Mouse (Mus musculus) midbrain, embryonic 12.5 days (tissue): ENCODE measurements around the gene Svbp. TPM values are rescaled to one million over a fixed set of nuclear protein-coding genes. Genes with fewer than 3 reads are reported as not detected.

Experiments used
- ATAC-seq: fragments of 200-750 bp; cut with Nextera tagmentation; 2 replicates; pipeline ENCODE4 v1.8.0; 2017; ENCODE audit warnings: low read depth, moderate TSS enrichment, moderate library complexity; ENCODE audit not compliant: low FRiP score
- H3K27ac ChIP-seq: fragments of 300-500 bp; sonication (generic); replicated peaks from 2 replicates; pipeline ENCODE4 v1.5.1; 2016; ENCODE audit warnings: mild to moderate bottlenecking
- H3K27me3 ChIP-seq: fragments of 300-500 bp; sonication (generic); 2 replicates; pipeline ENCODE4 v1.6.1; 2016; ENCODE audit warnings: mild to moderate bottlenecking
- H3K36me3 ChIP-seq: fragments of 300-500 bp; sonication (generic); 2 replicates; pipeline ENCODE4 v1.6.1; 2016
- H3K4me1 ChIP-seq: fragments of 300-500 bp; sonication (generic); 2 replicates; pipeline ENCODE4 v1.6.1; 2016
- H3K4me2 ChIP-seq: fragments of 300-500 bp; sonication (generic); replicated peaks from 2 replicates; pipeline ENCODE4 v1.6.1; 2016; ENCODE audit warnings: mild to moderate bottlenecking, moderate library complexity
- H3K4me3 ChIP-seq: fragments of 300-500 bp; sonication (generic); 2 replicates; pipeline ENCODE4 v1.5.1; 2016; ENCODE audit warnings: mild to moderate bottlenecking
- H3K9ac ChIP-seq: fragments of 300-500 bp; sonication (generic); replicated peaks from 2 replicates; pipeline ENCODE4 v1.6.1; 2016; ENCODE audit warnings: mild to moderate bottlenecking, moderate library complexity
- H3K9me3 ChIP-seq: fragments of 300-500 bp; sonication (generic); 2 replicates; pipeline ENCODE4 v1.6.1; 2016; ENCODE audit warnings: mild to moderate bottlenecking
- WGBS: fragments of 180-500 bp; shearing (Covaris S2); methylation state at CpG from one replicate; pipeline ENCODE4 v1.1.7; 2016; 5-methylcytosine and 5-hydroxymethylcytosine counted together
- polyA plus RNA-seq: library from polyadenylated mRNA; unstranded; fragments of >200 nt; fragmentation: Nextera tagmentation; extraction: Ambion mirVana; gene quantifications from 2 replicates; pipeline ENCODE4 v1.2.1, GENCODE M21; 2016

Svbp gene
- polyA plus RNA-seq, 1 experiment from 2014 or later: 190 TPM

GRCm38 (mm10) chr4:119248407-119248965 lies 53.4 kb downstream of the Svbp start:
- H3K27ac ChIP-seq: peak overlapping the region; percentile 54; the same call in 1 of the 2 replicates
- H3K4me2 ChIP-seq: no peak overlapping the region
- peaks cover 12% of the 10 kb centered on the region for H3K4me1 ChIP-seq
- H3K9ac ChIP-seq: no peak overlapping the region
- no peak for ATAC-seq
- no peaks in the 10 kb centered on the region for H3K27me3 ChIP-seq
- H3K9me3 ChIP-seq: no peaks in the 10 kb centered on the region
- WGBS: 82% methylated on average over 11 of the region's 11 CpGs
- no peak overlapping the region for H3K4me3 ChIP-seq
- peaks cover 18% of the 10 kb centered on the region for H3K36me3 ChIP-seq

Other genes with a start within 250 kb of the Svbp start
- gene Lao1, start 233.7 kb upstream of the Svbp start, polyA plus RNA-seq: not detected in 2 replicates
- 116 TPM in 2 replicates for gene Slc2a1, start 86.6 kb upstream of the Svbp start, polyA plus RNA-seq
- gene Zfp691, start 21.1 kb upstream of the Svbp start, polyA plus RNA-seq: 7.7 and 12.0 TPM in 2 replicates
- gene Ermap, start 5.3 kb upstream of the Svbp start, polyA plus RNA-seq: 5.7 and 6.4 TPM in 2 replicates
- 0.20 TPM in 1 of 2 replicates, not detected in the other for gene Tmem269, start 22.9 kb downstream of the Svbp start, polyA plus RNA-seq
- gene AU022252, start 37.4 kb downstream of the Svbp start, polyA plus RNA-seq: 34.4 and 39.5 TPM in 2 replicates
- 14.6 and 17.7 TPM in 2 replicates for gene P3h1, start 37.6 kb downstream of the Svbp start, polyA plus RNA-seq
- 0.10 and 0.22 TPM in 2 replicates for gene Cldn19, start 60.1 kb downstream of the Svbp start, polyA plus RNA-seq
- gene Ybx1, start 99.3 kb downstream of the Svbp start, polyA plus RNA-seq: 1,189 and 1,315 TPM in 2 replicates
- gene Ppih, start 125.2 kb downstream of the Svbp start, polyA plus RNA-seq: 86.7 and 96.4 TPM in 2 replicates
- 11.7 and 15.7 TPM in 2 replicates for gene Ccdc30, start 220.2 kb downstream of the Svbp start, polyA plus RNA-seq
- gene Ppcs, start 227.1 kb downstream of the Svbp start, polyA plus RNA-seq: 20.0 and 21.0 TPM in 2 replicates
- gene Zmynd12, start 227.5 kb downstream of the Svbp start, polyA plus RNA-seq: 0.20 TPM in 1 of 2 replicates, not detected in the other